Mouse (Mus musculus) CH12.LX (cell line): ENCODE measurements around the gene Bcor. TPM values are rescaled to one million over a fixed set of nuclear protein-coding genes. Genes with fewer than 3 reads are reported as not detected.

ENCODE experiments used
- DNase-seq: peaks from one replicate; pipeline ENCODE4 v3.0.0-alpha.2; 2013; ENCODE audit errors: extremely low read depth
- H3K27ac ChIP-seq: 2 replicates; pipeline ENCODE4 v1.5.1; 2012; ENCODE audit warnings: low read depth, mild to moderate bottlenecking, control low read depth, moderate library complexity; ENCODE audit not compliant: insufficient read depth
- H3K27me3 ChIP-seq: replicated peaks from 2 replicates; pipeline ENCODE3; 2012; ENCODE audit warnings: inconsistent platforms
- H3K36me3 ChIP-seq, 2 experiments: replicated peaks in 1 of 2; 2 replicates each; pipeline versions ENCODE3 to v1.6.1; 2012; ENCODE audit warnings: inconsistent platforms in 1 of 2, low read length in 1 of 2, mild to moderate bottlenecking in 1 of 2, mixed read lengths in 1 of 2, moderate library complexity in 1 of 2; ENCODE audit not compliant: control insufficient read depth in 1 of 2, insufficient read depth in 1 of 2
- H3K4me1 ChIP-seq, 2 experiments: 2 replicates each; pipeline ENCODE4 v1.6.1; 2012; ENCODE audit warnings: inconsistent platforms in 1 of 2, moderate library complexity in 1 of 2; ENCODE audit not compliant: insufficient read depth in 2 of 2, control insufficient read depth in 1 of 2
- H3K4me2 ChIP-seq: 2 replicates; pipeline ENCODE4 v1.6.1; 2012; ENCODE audit warnings: low read depth, mild to moderate bottlenecking, control low read depth; ENCODE audit not compliant: poor library complexity, insufficient read depth, severe bottlenecking
- H3K4me3 ChIP-seq, 3 experiments: fragments of 150-350 bp in 1 of 3; sonication (generic) in 1 of 3; replicated peaks in 1 of 3; 2 replicates each; pipeline versions ENCODE3 to v1.5.1; 2011 to 2012; ENCODE audit warnings: low read depth in 2 of 3, low read length in 2 of 3, mild to moderate bottlenecking in 2 of 3, moderate library complexity in 2 of 3, control low read depth in 1 of 3, improper control_type of control experiment in 1 of 3, inconsistent platforms in 1 of 3, mixed read lengths in 1 of 3; ENCODE audit not compliant: poor library complexity in 1 of 3
- H3K79me2 ChIP-seq: replicated peaks from 2 replicates; pipeline ENCODE4 v1.6.1; 2012; ENCODE audit warnings: mild to moderate bottlenecking, moderate library complexity; ENCODE audit not compliant: control insufficient read depth, poor library complexity, insufficient read depth, severe bottlenecking; ENCODE audit errors: extremely low read depth
- H3K9ac ChIP-seq: 2 replicates; pipeline ENCODE4 v1.6.1; 2012; ENCODE audit warnings: low read depth, mild to moderate bottlenecking, control low read depth, moderate library complexity; ENCODE audit not compliant: insufficient read depth
- H3K9me3 ChIP-seq: replicated peaks from 2 replicates; pipeline ENCODE3; 2012; ENCODE audit warnings: low read length, inconsistent platforms, mixed read lengths
- BHLHE40 ChIP-seq: IDR thresholded peaks from 2 replicates; pipeline ENCODE4 v1.6.1; 2011; ENCODE audit warnings: mild to moderate bottlenecking, low read depth, low read length, improper control_type of control experiment
- CHD1 ChIP-seq: IDR thresholded peaks from 2 replicates; pipeline ENCODE4 v1.6.1; 2012; ENCODE audit warnings: low read depth, low read length, improper control_type of control experiment, inconsistent platforms
- CHD2 ChIP-seq: IDR thresholded peaks from 2 replicates; pipeline ENCODE4 v1.6.1; 2011; ENCODE audit warnings: low read length, improper control_type of control experiment
- CTCF ChIP-seq, 2 experiments: IDR thresholded peaks in 1 of 2; conservative IDR thresholded peaks in 1 of 2; 2 replicates each; pipeline ENCODE4 v1.5.1; 2011 to 2012; ENCODE audit warnings: low read depth in 2 of 2, low read length in 2 of 2, improper control_type of control experiment in 1 of 2, inconsistent platforms in 1 of 2, mild to moderate bottlenecking in 1 of 2, moderate library complexity in 1 of 2
- ELF1 ChIP-seq: IDR thresholded peaks from 2 replicates; pipeline ENCODE4 v1.6.1; 2014; ENCODE audit warnings: low read depth, mild to moderate bottlenecking, inconsistent platforms, low read length, improper control_type of control experiment
- EP300 ChIP-seq: IDR thresholded peaks from 2 replicates; pipeline ENCODE4 v1.6.1; 2011; ENCODE audit warnings: low read length, improper control_type of control experiment
- ETS1 ChIP-seq: conservative IDR thresholded peaks from 2 replicates; pipeline ENCODE4 v1.6.1; 2012; ENCODE audit warnings: low read depth, mild to moderate bottlenecking, inconsistent platforms, low read length, improper control_type of control experiment, moderate library complexity
- GABPA ChIP-seq: IDR thresholded peaks from 2 replicates; pipeline ENCODE4 v1.6.1; 2012; ENCODE audit warnings: low read depth, low read length, improper control_type of control experiment, inconsistent platforms; ENCODE audit not compliant: insufficient replicate concordance
- HCFC1 ChIP-seq: IDR thresholded peaks from 2 replicates; pipeline ENCODE4 v1.6.1; 2012; ENCODE audit warnings: low read depth, mild to moderate bottlenecking, inconsistent platforms, low read length, improper control_type of control experiment
- IRF4 ChIP-seq: IDR thresholded peaks from 2 replicates; pipeline ENCODE4 v1.6.1; 2014; ENCODE audit warnings: low read depth, mild to moderate bottlenecking, inconsistent platforms, low read length, improper control_type of control experiment
- MAZ ChIP-seq: IDR thresholded peaks from 2 replicates; pipeline ENCODE4 v1.6.1; 2012; ENCODE audit warnings: low read depth, mild to moderate bottlenecking, inconsistent platforms, low read length, improper control_type of control experiment, moderate library complexity
- MEF2A ChIP-seq: IDR thresholded peaks from 2 replicates; pipeline ENCODE4 v1.6.1; 2014; ENCODE audit warnings: low read depth, mild to moderate bottlenecking, inconsistent platforms, low read length, improper control_type of control experiment, borderline replicate concordance
- MXI1 ChIP-seq: IDR thresholded peaks from 2 replicates; pipeline ENCODE4 v1.6.1; 2011; ENCODE audit warnings: mild to moderate bottlenecking, low read depth, low read length, improper control_type of control experiment
- NELFE ChIP-seq: IDR thresholded peaks from 2 replicates; pipeline ENCODE4 v1.6.1; 2011; ENCODE audit warnings: low read depth, low read length, improper control_type of control experiment
- PAX5 ChIP-seq: IDR thresholded peaks from 2 replicates; pipeline ENCODE4 v1.6.1; 2012; ENCODE audit warnings: low read length, inconsistent platforms, mixed read lengths
- POLR2A ChIP-seq: IDR thresholded peaks from 2 replicates; pipeline ENCODE4 v1.6.1; 2011; ENCODE audit warnings: low read depth, mild to moderate bottlenecking, improper control_type of control experiment, low read length
- RCOR1 ChIP-seq: conservative IDR thresholded peaks from 2 replicates; pipeline ENCODE4 v1.6.1; 2012; ENCODE audit warnings: low read depth, mild to moderate bottlenecking, inconsistent platforms, low read length, improper control_type of control experiment
- SMC3 ChIP-seq: IDR thresholded peaks from 2 replicates; pipeline ENCODE4 v1.6.1; 2011; ENCODE audit warnings: low read depth, low read length, improper control_type of control experiment
- TBP ChIP-seq: conservative IDR thresholded peaks from 2 replicates; pipeline ENCODE4 v1.6.1; 2011; ENCODE audit warnings: low read depth, low read length, improper control_type of control experiment
- TCF12 ChIP-seq: IDR thresholded peaks from 2 replicates; pipeline ENCODE4 v1.6.1; 2014; ENCODE audit warnings: low read depth, mild to moderate bottlenecking, inconsistent platforms, low read length, improper control_type of control experiment
- UBTF ChIP-seq: IDR thresholded peaks from 2 replicates; pipeline ENCODE4 v1.6.1; 2012; ENCODE audit warnings: low read depth, mild to moderate bottlenecking, inconsistent platforms, low read length, improper control_type of control experiment, moderate library complexity
- ZC3H11A ChIP-seq: IDR thresholded peaks from 2 replicates; pipeline ENCODE4 v1.6.1; 2012; ENCODE audit warnings: low read depth, mild to moderate bottlenecking, inconsistent platforms, low read length, improper control_type of control experiment
- ZNF384 ChIP-seq: IDR thresholded peaks from 2 replicates; pipeline ENCODE4 v1.6.1; 2012; ENCODE audit warnings: low read depth, low read length, improper control_type of control experiment, inconsistent platforms
- dilution Hi-C: fragments of 300-500 bp; cut with MboI; formaldehyde crosslinking; loops from 2 replicates; pipeline ENCODE4 v1.14.3; 2020; ENCODE audit warnings: low sequenced_read_pairs; ENCODE audit not compliant: extremely low pct_unique_long_range_greater_than_20kb, extremely low pct_ligation_motif_present
- in situ Hi-C: fragments of 300-500 bp; cut with MboI; formaldehyde crosslinking; loops from 3 replicates; pipeline ENCODE4 v1.14.3; 2019; ENCODE audit warnings: low sequenced_read_pairs, low pct_ligation_motif_present, low pct_unique_long_range_greater_than_20kb, mixed read lengths
- polyA plus RNA-seq: library from polyadenylated mRNA; unstranded; fragments of >175 nt; gene quantifications from 2 replicates; pipeline ENCODE4 v1.2.1, GENCODE M21; 2012; ENCODE audit warnings: low read depth; ENCODE audit not compliant: insufficient read length
- total RNA-seq, 2 experiments: library from RNA; depleted of rRNA; stranded (reverse); fragments of 300-350 nt in 1 of 2; fragments of >200 nt in 1 of 2; gene quantifications; 2 replicates each; pipeline ENCODE4 v1.2.3; 2012 to 2014

The Bcor gene
- total and polyA plus RNA-seq, 3 experiments, result 14.3 to 41.1 (median 33.8) TPM

DNA sequence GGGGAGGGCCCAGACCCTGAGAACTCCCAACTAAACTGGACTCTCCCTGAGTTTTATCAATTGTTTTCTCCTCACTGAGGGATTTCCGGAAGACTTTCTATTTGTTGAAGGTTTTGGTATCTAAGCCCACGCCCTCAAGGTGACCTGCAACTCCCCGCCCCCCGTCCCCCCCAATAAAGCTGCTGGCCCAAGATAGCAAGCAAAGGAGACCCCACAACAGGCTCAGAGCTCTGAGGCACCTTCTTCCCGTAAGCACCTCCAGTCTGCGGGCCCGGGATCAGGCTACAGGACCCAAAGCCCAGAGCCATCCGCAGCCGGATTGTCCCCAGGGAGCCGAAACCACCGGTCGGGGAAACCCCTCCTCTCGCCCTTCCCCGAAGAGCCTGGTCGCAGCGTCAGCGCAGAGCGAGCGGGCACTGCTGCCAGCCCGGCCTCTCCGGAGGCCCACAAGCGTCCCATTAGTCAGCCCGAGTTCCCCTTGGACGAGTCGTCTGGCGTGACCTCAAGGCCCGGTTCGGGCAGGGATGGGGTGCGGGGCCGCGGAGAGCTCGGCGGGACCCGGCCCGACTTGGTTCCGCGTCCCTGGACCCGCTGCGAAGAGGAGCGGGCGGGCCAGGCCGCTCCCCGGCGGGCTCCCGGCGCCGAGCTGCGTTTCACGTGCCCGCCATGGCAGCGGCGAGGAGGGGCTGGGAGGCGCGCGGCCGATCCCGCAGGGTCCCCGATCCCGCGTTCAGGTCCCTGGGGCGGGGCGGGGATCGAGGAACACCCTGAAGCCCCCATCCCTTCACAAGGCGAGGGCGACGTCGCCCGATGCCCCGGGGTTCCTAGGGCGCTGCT lies 73.3 kb downstream of the Bcor start:
- no peaks in the 10 kb centered on the region for H3K27me3 ChIP-seq

DNA sequence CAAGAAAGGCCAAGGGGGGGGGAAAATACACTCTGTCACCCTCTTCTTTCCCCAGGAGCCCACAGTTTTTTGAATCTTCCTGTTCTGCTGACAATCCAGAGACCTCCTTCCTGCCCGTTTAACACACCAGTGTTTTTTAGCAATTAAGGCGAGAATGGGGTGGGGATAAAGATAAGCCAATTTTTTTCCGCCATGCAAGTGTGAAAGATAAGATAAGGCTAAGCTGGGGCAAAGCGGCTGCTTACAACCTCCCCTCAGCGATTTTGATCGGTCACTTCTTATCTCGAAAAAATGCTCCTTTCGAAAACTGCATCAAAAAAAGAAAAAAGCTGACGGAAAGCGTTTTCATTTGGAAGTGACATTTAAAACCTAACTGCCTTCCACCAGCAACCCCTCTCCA lies 74.2 kb downstream of the Bcor start:
- H3K4me2 ChIP-seq, result 0 out of 2 replicates have a peak overlapping the region, but pooled peaks have one; percentile 55
- peaks cover 28% of the 10 kb centered on the region for H3K79me2 ChIP-seq
- H3K4me1 ChIP-seq, result peaks cover 9 to 21% of the 10 kb centered on the region in 2 experiments
- H3K4me3 ChIP-seq, result no peak overlapping the region
- no peak overlapping the region for H3K9ac ChIP-seq
- dilution Hi-C loops (no loop called here), in situ Hi-C loops (loop anchor here (5.0 kb wide), 1 partner anchor 41 kb away; no protein-coding TSS in a partner anchor)
- H3K36me3 ChIP-seq, result no peaks in the 10 kb centered on the region
- H3K27me3 ChIP-seq, result no peaks in the 10 kb centered on the region
- DNase-seq, result no peak
- TF ChIP-seq BHLHE40, result no peak
- no peak for TF ChIP-seq CHD2
- no peak for TF ChIP-seq ZC3H11A
- H3K9me3 ChIP-seq, result peaks cover 6% of the 10 kb centered on the region
- no peak overlapping the region for H3K27ac ChIP-seq

More for the DNA sequence above, 73.3 kb downstream of the Bcor start:
- H3K4me2 ChIP-seq, result peak overlapping the region; percentile 55; the same call in 1 of the 2 replicates
- in situ Hi-C loops (loop anchor here (5.0 kb wide), 1 partner anchor 40 kb away; no protein-coding TSS in a partner anchor), dilution Hi-C loops (no loop called here)
- no peaks in the 10 kb centered on the region for H3K36me3 ChIP-seq
- peak overlapping the region; percentile 97 for H3K27ac ChIP-seq
- H3K4me1 ChIP-seq, result peaks cover 9 to 18% of the 10 kb centered on the region in 2 experiments
- DNase-seq, result peak; percentile 68
- peaks cover 6% of the 10 kb centered on the region for H3K9me3 ChIP-seq
- peak overlapping the region; percentile 84 for H3K9ac ChIP-seq
- H3K4me3 ChIP-seq, result peak overlapping the region; percentile 16 to 67 (median 52)
- peaks cover 28% of the 10 kb centered on the region for H3K79me2 ChIP-seq
- TF ChIP-seq ZNF384 (no peak), EP300 (peak; percentile 26; the same call in 1 of the 2 replicates), CTCF (conservative IDR thresholded peaks at IDR 0.05 in 1 of 2, IDR thresholded peaks at IDR 0.05 in 1 of 2; ENCODE audit: low read depth in 2 of 2, low read length in 2 of 2) (no peak), MXI1 (no peak), GABPA (no peak), PAX5 (no peak), UBTF (peak; percentile 52; the same call in 1 of the 2 replicates), TCF12 (peak; percentile 42; the same call in 1 of the 2 replicates), MEF2A (peak; percentile 50; the same call in 1 of the 2 replicates), POLR2A (peak; percentile 54), BHLHE40 (peak; percentile 46), SMC3 (peak; percentile 1; the same call in 1 of the 2 replicates), HCFC1 (no peak), NELFE (peak; percentile 45; the same call in 1 of the 2 replicates), ELF1 (peak; percentile 29; the same call in 1 of the 2 replicates), MAZ (0 out of 2 replicates have a peak, but pooled peaks have one; percentile 43), CHD1 (no peak), IRF4 (no peak), ETS1 (peak; percentile 39), CHD2 (no peak), TBP (0 out of 2 replicates have a peak, but pooled peaks have one; percentile 45), RCOR1 (0 out of 2 replicates have a peak, but pooled peaks have one; percentile 20)
